Mouse (Mus musculus) ES-Bruce4 (cell line): ENCODE measurements around the gene Ehmt2.

Source experiments
- CTCF ChIP-seq: IDR thresholded peaks from one replicate; pipeline ENCODE4 v1.8.1; 2011; ENCODE audit warnings: low read depth, low read length
- EP300 ChIP-seq: IDR thresholded peaks from 2 replicates; pipeline ENCODE4 v1.6.1; 2011; ENCODE audit warnings: low read depth, low read length; ENCODE audit not compliant: insufficient read depth
- POLR2A ChIP-seq: IDR thresholded peaks from one replicate; pipeline ENCODE4 v1.8.1; 2011; ENCODE audit warnings: low read length; ENCODE audit not compliant: insufficient read depth

DNA sequence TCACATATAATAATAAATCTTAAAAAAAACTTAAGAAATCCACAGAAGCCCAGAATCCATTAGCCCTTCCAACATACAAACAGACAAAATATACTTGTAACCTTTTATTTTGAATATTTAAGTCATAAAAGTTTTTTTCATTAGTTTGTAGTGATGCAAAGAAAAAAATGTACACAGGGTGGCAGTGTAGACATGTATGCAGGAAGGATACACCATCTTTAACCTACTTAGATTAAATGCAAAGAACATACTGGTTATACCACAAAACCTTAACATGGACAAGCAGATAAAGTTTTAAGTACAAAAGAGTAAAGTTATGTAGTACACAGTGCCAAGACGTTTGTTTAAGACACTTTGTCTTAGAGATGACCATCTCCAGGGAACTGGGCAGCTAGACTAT is 58.1 kb downstream of the Ehmt2 start:
- no peak for TF ChIP-seq CTCF
- TF ChIP-seq EP300 = no peak
- TF ChIP-seq POLR2A = no peak
